Mouse (Mus musculus) lung, embryonic 16.5 days (tissue): Measurements from ENCODE around the gene Limd1. TPM values are rescaled to one million over a fixed set of nuclear protein-coding genes. Genes with fewer than 3 reads are reported as not detected.

Experiments
- ATAC-seq: fragments of 200-750 bp; cut with Nextera tagmentation; 2 replicates; pipeline ENCODE4 v1.8.0; 2017; ENCODE audit warnings: low read depth, mild to moderate bottlenecking, moderate library complexity
- H3K27ac ChIP-seq: fragments of 300-500 bp; sonication (generic); 2 replicates; pipeline ENCODE4 v1.5.1; 2014; ENCODE audit warnings: mild to moderate bottlenecking, control low read depth, low read length
- H3K27me3 ChIP-seq: fragments of 300-500 bp; sonication (generic); 2 replicates; pipeline ENCODE4 v1.6.1; 2014; ENCODE audit warnings: low read depth, low read length, mixed read lengths; ENCODE audit not compliant: control insufficient read depth, insufficient read depth
- H3K36me3 ChIP-seq: fragments of 300-500 bp; sonication (generic); 2 replicates; pipeline ENCODE4 v1.6.1; 2014; ENCODE audit warnings: low read length; ENCODE audit not compliant: control insufficient read depth, insufficient read depth
- H3K4me1 ChIP-seq: fragments of 300-500 bp; sonication (generic); replicated peaks from 2 replicates; pipeline ENCODE4 v1.6.1; 2014; ENCODE audit warnings: low read length, mixed read lengths; ENCODE audit not compliant: control insufficient read depth, insufficient read depth
- H3K4me2 ChIP-seq: fragments of 300-500 bp; sonication (generic); 2 replicates; pipeline ENCODE4 v1.6.1; 2014; ENCODE audit warnings: low read depth, low read length, control low read depth
- H3K4me3 ChIP-seq: fragments of 300-500 bp; sonication (generic); 2 replicates; pipeline ENCODE4 v1.5.1; 2014; ENCODE audit warnings: mild to moderate bottlenecking, low read length, control low read depth
- H3K9ac ChIP-seq: fragments of 300-500 bp; sonication (generic); 2 replicates; pipeline ENCODE4 v1.6.1; 2014; ENCODE audit warnings: low read length, control low read depth
- H3K9me3 ChIP-seq: fragments of 300-500 bp; sonication (generic); 2 replicates; pipeline ENCODE4 v1.6.1; 2016; ENCODE audit warnings: low read length; ENCODE audit not compliant: control insufficient read depth
- WGBS: fragments of 180-500 bp; shearing (Covaris S2); extraction: QIAGEN DNeasy Blood & Tissue Kit; methylation state at CpG from one replicate; pipeline ENCODE4 v1.1.7; 2014; 5-methylcytosine and 5-hydroxymethylcytosine counted together
- polyA plus RNA-seq: library from polyadenylated mRNA; unstranded; fragments of >200 nt; fragmentation: Nextera tagmentation; extraction: Ambion mirVana; gene quantifications from 2 replicates; pipeline ENCODE4 v1.2.1, GENCODE M21; 2015

The Limd1 gene
- polyA plus RNA-seq, 1 experiment from 2014 or later: 61.5 TPM

DNA sequence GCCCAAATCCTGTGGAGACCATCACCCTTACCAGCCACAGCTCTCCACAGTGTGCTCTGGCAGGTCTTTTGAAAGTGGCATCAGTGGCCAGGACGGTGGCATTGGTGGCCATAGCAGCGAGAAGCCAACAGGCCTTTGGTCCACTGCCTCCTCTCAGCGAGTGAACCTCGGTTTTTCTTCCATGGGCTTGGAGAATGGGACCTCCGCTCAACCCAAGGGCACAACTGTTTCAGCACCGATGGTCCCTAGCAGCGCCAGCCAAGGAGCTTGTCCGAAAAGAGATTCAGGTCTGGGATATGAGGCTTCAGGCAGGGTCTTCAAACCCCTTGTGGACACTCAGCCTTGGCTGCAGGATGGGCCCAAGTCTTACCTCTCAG, 1.4 kb downstream of the Limd1 start:
- H3K9ac ChIP-seq: peak overlapping the region; percentile 84
- ATAC-seq: no peak
- H3K36me3 ChIP-seq: no peaks in the 10 kb centered on the region
- peak overlapping the region; percentile 62 for H3K4me3 ChIP-seq
- peaks cover 50% of the 10 kb centered on the region for H3K4me1 ChIP-seq
- peak overlapping the region; percentile 88 for H3K27ac ChIP-seq
- no peaks in the 10 kb centered on the region for H3K9me3 ChIP-seq
- 65% methylated on average over 8 of the region's 8 CpGs for WGBS
- no peaks in the 10 kb centered on the region for H3K27me3 ChIP-seq
- peak overlapping the region; percentile 95 for H3K4me2 ChIP-seq

DNA sequence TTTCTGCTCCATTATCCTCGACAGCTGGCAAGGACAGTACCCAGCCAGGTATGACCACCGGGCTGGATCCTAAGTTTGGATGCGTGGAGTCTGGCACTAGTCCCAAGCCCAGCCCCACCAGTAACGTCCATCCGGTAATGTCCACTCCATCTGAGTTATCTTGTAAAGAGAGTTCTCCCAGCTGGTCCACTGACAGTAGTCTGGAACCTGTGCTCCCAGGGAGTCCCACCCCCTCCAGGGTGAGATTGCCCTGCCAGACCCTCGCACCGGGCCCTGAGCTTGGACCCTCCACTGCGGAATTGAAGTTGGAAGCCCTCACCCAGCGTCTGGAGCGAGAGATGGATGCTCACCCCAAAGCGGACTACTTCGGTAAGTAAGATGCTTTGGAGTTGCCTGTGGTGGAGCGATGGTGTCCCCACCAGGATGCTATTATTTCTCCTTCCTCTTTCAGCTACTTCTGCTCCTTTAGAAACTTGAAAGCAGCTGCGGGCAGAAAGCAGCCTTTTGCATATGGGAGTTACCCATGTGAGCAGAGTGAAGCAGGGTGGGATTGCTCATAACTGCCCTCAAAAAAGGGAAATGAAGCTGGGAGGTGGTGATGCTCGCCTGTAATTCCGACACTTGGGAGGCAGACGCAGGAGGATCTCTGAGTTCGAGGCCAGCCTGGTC, 1.9 kb downstream of the Limd1 start:
- Histone ChIP-seq H3K9ac (peak overlapping the region; percentile 84), H3K9me3 (no peaks in the 10 kb centered on the region), H3K36me3 (no peaks in the 10 kb centered on the region), H3K27me3 (no peaks in the 10 kb centered on the region), H3K27ac (0 out of 2 replicates have a peak overlapping the region, but pooled peaks have one; percentile 34), H3K4me3 (peak overlapping the region; percentile 62), H3K4me2 (peak overlapping the region; percentile 95), H3K4me1 (peaks cover 50% of the 10 kb centered on the region)
- 41% methylated on average over 18 of the region's 18 CpGs for WGBS
- no peak for ATAC-seq

- Histone ChIP-seq H3K4me2 (peak overlapping the region; percentile 95), H3K27ac (no peak overlapping the region), H3K4me1 (peaks cover 50% of the 10 kb centered on the region), H3K9ac (peak overlapping the region; percentile 84), H3K36me3 (no peaks in the 10 kb centered on the region), H3K27me3 (no peaks in the 10 kb centered on the region), H3K4me3 (peak overlapping the region; percentile 62), H3K9me3 (no peaks in the 10 kb centered on the region)
- no peak for ATAC-seq
- WGBS: 28% methylated on average over 7 of the region's 7 CpGs
These were observed 2.6 kb downstream of the Limd1 start for GRCm38 (mm10) chr9:123481136-123481535.

DNA sequence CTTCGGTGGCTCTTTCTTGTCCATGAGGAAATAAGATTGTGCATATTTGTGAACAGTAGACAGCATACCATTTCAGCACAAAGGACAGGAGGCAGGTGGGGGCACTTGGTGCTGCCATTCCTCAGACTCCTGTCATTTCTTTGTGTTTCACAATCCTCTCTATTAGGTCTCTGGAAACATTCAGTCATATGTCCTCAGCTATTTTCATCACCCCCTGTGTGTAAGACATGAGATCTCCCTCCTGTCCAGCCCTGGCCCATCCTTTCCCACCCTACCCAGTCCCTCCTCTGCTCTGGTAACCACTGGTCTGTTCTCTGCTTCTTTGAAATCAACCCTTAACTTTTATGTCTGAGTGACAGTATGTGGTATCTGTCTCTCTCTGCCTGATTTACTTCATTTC, 5.1 kb downstream of the Limd1 start:
- H3K36me3 ChIP-seq: no peaks in the 10 kb centered on the region
- ATAC-seq: no peak
- WGBS: 88% methylated on average over 1 of the region's 1 CpGs
- peaks cover 44% of the 10 kb centered on the region for H3K4me1 ChIP-seq
- peak overlapping the region; percentile 36; the same call in 1 of the 2 replicates for H3K4me2 ChIP-seq
- H3K4me3 ChIP-seq: no peak overlapping the region; the same call in 1 of the 2 replicates
- H3K27ac ChIP-seq: no peak overlapping the region
- no peaks in the 10 kb centered on the region for H3K27me3 ChIP-seq
- no peaks in the 10 kb centered on the region for H3K9me3 ChIP-seq
- H3K9ac ChIP-seq: no peak overlapping the region

DNA sequence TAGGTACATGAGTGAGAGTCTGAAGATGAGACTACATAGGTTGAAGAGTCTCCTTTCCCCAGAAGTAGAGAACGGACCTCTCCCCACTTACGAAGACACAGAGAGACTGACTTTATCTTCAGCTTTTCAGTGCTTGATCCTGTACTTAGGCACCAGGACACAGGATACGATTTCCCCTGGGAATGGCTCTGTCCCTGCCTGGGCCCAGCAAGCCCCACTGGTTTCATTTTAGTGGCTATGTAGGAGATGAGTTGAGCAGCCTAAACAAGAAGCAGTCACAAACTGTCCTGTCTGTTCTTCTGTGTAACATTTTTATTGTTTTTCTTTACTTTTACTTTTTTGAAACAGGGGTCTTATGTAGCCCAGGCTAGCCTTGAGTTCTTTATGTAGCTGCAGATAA, 6.3 kb downstream of the Limd1 start:
- H3K9ac ChIP-seq: no peak overlapping the region
- no peaks in the 10 kb centered on the region for H3K36me3 ChIP-seq
- no peak for ATAC-seq

DNA sequence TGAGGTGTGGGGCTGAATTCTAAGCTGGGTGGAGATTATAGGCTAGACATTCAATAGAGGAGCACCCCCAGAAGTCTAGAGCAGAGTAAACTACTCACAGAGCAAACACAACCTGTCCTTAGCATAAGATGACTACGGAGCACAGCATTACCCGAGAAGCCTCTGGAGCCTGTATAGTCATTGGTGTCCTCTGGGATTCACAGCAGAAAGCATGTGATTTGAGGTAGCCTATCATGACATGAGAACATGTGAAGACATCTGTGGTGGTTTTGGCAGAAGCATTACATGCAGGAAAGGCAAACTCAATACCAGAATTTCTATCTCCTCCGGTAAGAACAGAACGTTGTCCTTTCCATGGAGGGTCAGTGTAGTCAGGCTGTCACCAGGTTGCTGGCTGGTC, 7.1 kb downstream of the Limd1 start:
- no peak for ATAC-seq
- Histone ChIP-seq H3K4me3 (no peak overlapping the region), H3K27ac (no peak overlapping the region), H3K27me3 (no peaks in the 10 kb centered on the region), H3K4me1 (peaks cover 41% of the 10 kb centered on the region), H3K9me3 (no peaks in the 10 kb centered on the region), H3K4me2 (no peak overlapping the region), H3K9ac (no peak overlapping the region), H3K36me3 (no peaks in the 10 kb centered on the region)
- WGBS: 84% methylated on average over 4 of the region's 4 CpGs

More for the DNA sequence above, 6.3 kb downstream of the Limd1 start:
- H3K4me1 ChIP-seq: peaks cover 43% of the 10 kb centered on the region
- WGBS: 89% methylated on average over 3 of the region's 3 CpGs
- H3K27ac ChIP-seq: no peak overlapping the region
- no peak overlapping the region for H3K4me3 ChIP-seq
- H3K9me3 ChIP-seq: no peaks in the 10 kb centered on the region
- H3K27me3 ChIP-seq: no peaks in the 10 kb centered on the region
- H3K4me2 ChIP-seq: no peak overlapping the region

GRCm38 (mm10) chr9:123486635-123487034, 8.1 kb downstream of the Limd1 start:
- WGBS: 55% methylated on average over 3 of the region's 3 CpGs
- Histone ChIP-seq H3K4me2 (no peak overlapping the region), H3K27ac (no peak overlapping the region), H3K27me3 (no peaks in the 10 kb centered on the region), H3K4me3 (no peak overlapping the region), H3K4me1 (peaks cover 38% of the 10 kb centered on the region), H3K9ac (no peak overlapping the region), H3K36me3 (no peaks in the 10 kb centered on the region), H3K9me3 (no peaks in the 10 kb centered on the region)
- ATAC-seq: no peak

GRCm38 (mm10) chr9:123489073-123489472, 10.6 kb downstream of the Limd1 start:
- ATAC-seq: no peak
- no peaks in the 10 kb centered on the region for H3K9me3 ChIP-seq
- no peaks in the 10 kb centered on the region for H3K27me3 ChIP-seq
- H3K27ac ChIP-seq: no peak overlapping the region
- H3K4me3 ChIP-seq: no peak overlapping the region
- no peaks in the 10 kb centered on the region for H3K36me3 ChIP-seq
- peaks cover 29% of the 10 kb centered on the region for H3K4me1 ChIP-seq
- 56% methylated on average over 2 of the region's 2 CpGs for WGBS
- no peak overlapping the region for H3K9ac ChIP-seq
- H3K4me2 ChIP-seq: no peak overlapping the region

GRCm38 (mm10) chr9:123489727-123490343, 11.3 kb downstream of the Limd1 start:
- Histone ChIP-seq H3K4me2 (no peak overlapping the region), H3K4me3 (no peak overlapping the region), H3K36me3 (no peaks in the 10 kb centered on the region), H3K27ac (peak overlapping the region; percentile 21), H3K9ac (no peak overlapping the region), H3K9me3 (no peaks in the 10 kb centered on the region), H3K27me3 (no peaks in the 10 kb centered on the region), H3K4me1 (peaks cover 29% of the 10 kb centered on the region)
- no peak for ATAC-seq
- WGBS: 50% methylated on average over 9 of the region's 9 CpGs
